Mouse (Mus musculus) retina, postnatal 1 day (tissue): ENCODE measurements at regions not wholly inside any gene's neighbourhood (a gene's known extent, or its start where the extent isn't known, plus 50 kb on each side); places are given as distances from the start of the nearest gene placed in this dataset.

Source experiments
- DNase-seq: peaks from one replicate; pipeline ENCODE4 v3.0.0-alpha.2; 2012

GRCm38 (mm10) chr3:102311482-102312225 lies 107.2 kb upstream of the Vangl1 start:
- peak; percentile 47 for DNase-seq

- peak; percentile 15 for DNase-seq
Measured at GRCm38 (mm10) chr3:102310243-102310642, 105.8 kb upstream of the Vangl1 start.

GRCm38 (mm10) chr3:102309756-102310155 lies 105.3 kb upstream of the Vangl1 start:
- DNase-seq, result peak; percentile 67

GRCm38 (mm10) chr3:102307656-102308055 lies 103.2 kb upstream of the Vangl1 start:
- no peak for DNase-seq

- no peak for DNase-seq
Measured at GRCm38 (mm10) chr3:102292385-102292784, 87.9 kb upstream of the Vangl1 start.

- no peak for DNase-seq
Measured at GRCm38 (mm10) chr3:102281983-102282382, 77.5 kb upstream of the Vangl1 start.

- no peak for DNase-seq
Measured at GRCm38 (mm10) chr3:102276758-102277157, 72.3 kb upstream of the Vangl1 start.

GRCm38 (mm10) chr3:102276283-102276682 lies 71.8 kb upstream of the Vangl1 start:
- DNase-seq, result no peak

GRCm38 (mm10) chr3:102275256-102276022 lies 70.9 kb upstream of the Vangl1 start:
- DNase-seq, result no peak

- no peak for DNase-seq
Measured at GRCm38 (mm10) chr3:102270779-102271178, 66.3 kb upstream of the Vangl1 start.

GRCm38 (mm10) chr3:102270257-102270656 lies 65.8 kb upstream of the Vangl1 start:
- DNase-seq, result no peak

GRCm38 (mm10) chr3:102266136-102266535 lies 61.6 kb upstream of the Vangl1 start:
- no peak for DNase-seq

GRCm38 (mm10) chr3:102265146-102265545 lies 60.7 kb upstream of the Vangl1 start:
- no peak for DNase-seq

- no peak for DNase-seq
Measured at GRCm38 (mm10) chr3:102263326-102263725, 58.8 kb upstream of the Vangl1 start.

- DNase-seq, result no peak
Measured at GRCm38 (mm10) chr3:102262665-102263064, 58.2 kb upstream of the Vangl1 start.

GRCm38 (mm10) chr3:102261517-102261916 lies 57.0 kb upstream of the Vangl1 start:
- no peak for DNase-seq
